In the genomic region with DNA sequence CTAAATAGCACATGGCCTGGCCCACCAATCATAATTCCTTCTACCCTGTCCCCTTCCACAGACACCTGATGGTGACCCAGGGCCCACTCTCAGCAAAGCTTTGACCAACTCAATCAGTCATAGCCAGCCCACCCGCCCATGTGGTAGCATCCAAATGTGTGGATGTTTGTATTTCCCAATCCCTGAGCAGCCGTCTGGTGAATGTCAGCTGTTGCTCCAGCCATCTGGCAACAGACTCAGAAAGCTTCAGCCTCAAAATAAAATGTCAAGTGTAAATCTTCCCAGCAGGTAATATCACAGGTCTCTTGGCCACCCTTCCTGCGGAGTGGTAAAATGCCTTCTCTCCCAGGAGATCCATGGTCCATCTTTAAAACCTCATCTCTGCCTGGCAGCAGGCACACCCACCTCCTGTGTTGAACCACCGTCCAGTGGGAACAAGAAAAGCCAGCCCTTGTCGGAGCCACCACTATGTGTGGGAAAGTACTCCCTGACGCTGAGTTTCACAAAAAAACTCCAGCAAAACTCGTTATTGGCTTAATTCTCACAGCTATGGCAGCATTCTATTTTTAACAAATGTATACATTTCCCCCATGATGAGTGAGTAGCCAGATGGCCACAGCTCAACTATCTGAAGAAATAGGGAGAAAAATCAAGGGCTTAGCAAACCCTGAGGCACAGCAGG, we compare ENCODE assay signal across 14 mouse cellular contexts.
DNase-seq lines count a peak whose midpoint lies in the region; ATAC-seq lines count a peak whose summit lies in the region.
"Had no signal": no experiment of that assay in that cellular context is flagged by ENCODE, and none has a peak within 500 bp of the region (broad histone marks: within the 10 kb centered on the region; RNA-seq: fewer than 3 reads in every experiment).

No protein-coding gene starts in this region.

- H3K4me2 ChIP-seq in forebrain, embryonic 15.5 days (replicated peaks), result no peak overlapping the region
- H3K4me2 ChIP-seq in forebrain, embryonic 12.5 days, result no peak overlapping the region
- no peak overlapping the region for H3K4me2 ChIP-seq in lung, embryonic 16.5 days (ENCODE audit: low read depth, low read length)

- no peak overlapping the region for H3K9ac ChIP-seq in forebrain, embryonic 15.5 days (replicated peaks)
- no peak overlapping the region for H3K9ac ChIP-seq in forebrain, embryonic 12.5 days
- H3K9ac ChIP-seq in lung, embryonic 16.5 days (ENCODE audit: low read length), result no peak overlapping the region

- no peaks in the 10 kb centered on the region for H3K9me3 ChIP-seq in forebrain, embryonic 15.5 days
- H3K9me3 ChIP-seq in forebrain, embryonic 12.5 days, result no peaks in the 10 kb centered on the region
- no peaks in the 10 kb centered on the region for H3K9me3 ChIP-seq in lung, embryonic 16.5 days (ENCODE audit: control insufficient read depth, low read length)

- no peak overlapping the region for H3K27ac ChIP-seq in forebrain, embryonic 15.5 days (replicated peaks)
- H3K27ac ChIP-seq in forebrain, embryonic 12.5 days, result no peak overlapping the region
- H3K27ac ChIP-seq in lung, embryonic 16.5 days (ENCODE audit: low read length), result no peak overlapping the region

- no peaks in the 10 kb centered on the region for H3K27me3 ChIP-seq in forebrain, embryonic 15.5 days
- no peaks in the 10 kb centered on the region for H3K27me3 ChIP-seq in forebrain, embryonic 12.5 days
- H3K27me3 ChIP-seq in lung, embryonic 16.5 days (ENCODE audit: control insufficient read depth, insufficient read depth, low read depth, low read length), result no peaks in the 10 kb centered on the region

- WGBS in forebrain, embryonic 15.5 days, result 54% methylated on average over 7 of the region's 7 CpGs
- WGBS in forebrain, embryonic 12.5 days, result 69% methylated on average over 7 of the region's 7 CpGs
- 45% methylated on average over 7 of the region's 7 CpGs for WGBS in lung, embryonic 16.5 days

- no peak for DNase-seq in lung, adult 18-20 months
- DNase-seq in brain, adult 2 months (ENCODE audit: low read depth, low spot score), result peak; percentile 69
- peak; percentile 52 to 54 for DNase-seq in layer of hippocampus, postnatal 14 days (ENCODE audit: low spot score in 2 of 2)
- no peak for DNase-seq in adrenal gland, postnatal 10 days
- no peak for DNase-seq in adrenal gland, postnatal 25 days
- DNase-seq: adrenal gland, adult 8-10 months; cerebellum, postnatal 14 days; gastrocnemius, postnatal 14 days; kidney, adult 11 months; kidney, postnatal 14 days; thymus, postnatal 4 days had no signal

- no peak overlapping the region for H3K4me3 ChIP-seq in forebrain, embryonic 15.5 days
- no peak overlapping the region for H3K4me3 ChIP-seq in forebrain, embryonic 12.5 days (replicated peaks)
- no peak overlapping the region for H3K4me3 ChIP-seq in lung, embryonic 16.5 days (ENCODE audit: low read length)

- H3K4me1 ChIP-seq in forebrain, embryonic 15.5 days, result peaks cover 3% of the 10 kb centered on the region; the same call in 1 of the 2 replicates
- H3K4me1 ChIP-seq in forebrain, embryonic 12.5 days, result peaks cover 3% of the 10 kb centered on the region; the same call in 1 of the 2 replicates
- peaks cover 6% of the 10 kb centered on the region; the same call in 1 of the 2 replicates for H3K4me1 ChIP-seq in lung, embryonic 16.5 days (replicated peaks; ENCODE audit: control insufficient read depth, insufficient read depth, low read length)

- ATAC-seq in forebrain, embryonic 15.5 days (replicated peaks), result peak; percentile 48; the same call in 1 of the 2 replicates
- ATAC-seq in forebrain, embryonic 12.5 days (ENCODE audit: low FRiP score), result no peak
- ATAC-seq in lung, embryonic 16.5 days (ENCODE audit: low read depth), result peak; percentile 56; the same call in 1 of the 2 replicates

- no peaks in the 10 kb centered on the region for H3K36me3 ChIP-seq in forebrain, embryonic 15.5 days
- no peaks in the 10 kb centered on the region for H3K36me3 ChIP-seq in forebrain, embryonic 12.5 days (replicated peaks)
- no peaks in the 10 kb centered on the region for H3K36me3 ChIP-seq in lung, embryonic 16.5 days (ENCODE audit: control insufficient read depth, insufficient read depth, low read length)

Comparison
In these comparisons a context has a peak if more than half of its experiments do, and no peak if none do; other contexts are left out.
1. DNase-seq: peak in brain, adult 2 months (single experiment) and layer of hippocampus, postnatal 14 days (2 of 2); none in lung, adult 18-20 months (0 of 2), adrenal gland, postnatal 10 days (single experiment) and adrenal gland, postnatal 25 days (single experiment).